Mouse (Mus musculus) left cerebral cortex, adult 8-10 months (tissue): ENCODE data around the gene Rab5b. TPM values are rescaled to one million over a fixed set of nuclear protein-coding genes. Genes with fewer than 3 reads are reported as not detected.

Experiments
- DNase-seq, 2 experiments: peaks; one replicate each; pipeline ENCODE4 v3.0.0; 2022; ENCODE audit warnings: low spot score in 2 of 2
- total RNA-seq, 4 experiments: library from RNA; stranded (reverse); gene quantifications; 2 replicates each; pipeline ENCODE4 v1.2.4; 2022

The Rab5b gene
- total RNA-seq, 4 experiments from 2014 or later = 131 to 143 (median 135) TPM

GRCm38 (mm10) chr10:128699611-128700010 lies 3.5 kb upstream of the Rab5b start:
- no peak for DNase-seq

DNA sequence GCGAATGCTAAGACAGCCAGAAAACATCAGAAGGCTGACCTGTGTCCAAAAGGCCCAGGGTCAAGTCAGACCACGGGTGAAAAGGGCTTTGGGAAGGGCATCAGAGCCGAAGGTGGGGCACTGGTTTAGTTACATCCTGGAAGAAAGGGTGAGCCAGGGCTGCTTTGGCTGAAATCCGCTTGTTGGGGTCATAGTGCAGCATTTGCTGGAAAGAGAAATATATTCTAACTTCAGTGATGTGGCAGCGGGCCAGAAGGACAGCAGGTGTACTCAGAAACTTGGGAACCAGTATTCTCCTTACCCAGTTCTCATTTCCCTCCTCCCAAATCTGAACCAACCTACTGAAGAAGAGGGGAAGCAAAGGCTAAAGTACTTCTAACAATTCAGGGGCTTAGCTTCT lies 2.9 kb upstream of the Rab5b start:
- no peak for DNase-seq

DNA sequence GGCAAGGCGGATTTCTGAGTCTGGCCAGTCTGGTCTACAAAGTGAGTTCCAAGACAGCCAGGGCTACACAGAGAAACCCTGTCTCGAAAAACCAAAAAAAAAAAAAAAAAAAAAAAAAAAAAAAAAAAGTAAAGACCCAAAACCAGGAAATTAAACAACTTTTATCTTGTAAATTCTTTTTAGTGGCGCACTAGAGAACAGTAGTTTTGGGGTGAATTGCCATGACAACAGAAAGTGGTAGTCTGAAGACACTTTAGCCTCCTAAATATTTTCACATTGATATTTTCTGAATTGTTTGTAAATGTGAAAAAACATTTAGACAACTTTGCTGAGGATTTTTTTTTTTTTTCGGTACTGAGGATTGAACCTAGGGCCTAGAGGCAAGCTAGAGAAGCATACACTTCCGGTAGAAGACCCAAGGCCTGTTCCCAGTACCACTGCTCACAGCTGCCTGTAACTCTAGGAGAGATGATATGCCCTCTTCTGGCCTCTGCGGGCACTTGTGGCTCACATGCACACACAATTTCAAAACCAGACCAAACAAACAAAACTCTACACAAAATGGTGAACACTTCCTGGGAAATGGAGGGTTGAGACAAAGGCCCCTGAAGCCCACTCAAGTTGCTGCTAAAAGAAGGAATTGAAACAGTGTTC lies 1.1 kb upstream of the Rab5b start:
- DNase-seq = no peak

- DNase-seq = no peak
Measured at GRCm38 (mm10) chr10:128695411-128695991, 563 bp downstream of the Rab5b start.

GRCm38 (mm10) chr10:128674469-128675008 lies 21.5 kb downstream of the Rab5b start:
- DNase-seq = no peak

- peak; percentile 65 to 79 for DNase-seq
Measured at GRCm38 (mm10) chr10:128673763-128674468, 22.1 kb downstream of the Rab5b start, which contains the start of gene Suox. Gene Suox (minus strand): TSS chr10:128674073.

GRCm38 (mm10) chr10:128671148-128671547 lies 24.9 kb downstream of the Rab5b start:
- DNase-seq = no peak

DNA sequence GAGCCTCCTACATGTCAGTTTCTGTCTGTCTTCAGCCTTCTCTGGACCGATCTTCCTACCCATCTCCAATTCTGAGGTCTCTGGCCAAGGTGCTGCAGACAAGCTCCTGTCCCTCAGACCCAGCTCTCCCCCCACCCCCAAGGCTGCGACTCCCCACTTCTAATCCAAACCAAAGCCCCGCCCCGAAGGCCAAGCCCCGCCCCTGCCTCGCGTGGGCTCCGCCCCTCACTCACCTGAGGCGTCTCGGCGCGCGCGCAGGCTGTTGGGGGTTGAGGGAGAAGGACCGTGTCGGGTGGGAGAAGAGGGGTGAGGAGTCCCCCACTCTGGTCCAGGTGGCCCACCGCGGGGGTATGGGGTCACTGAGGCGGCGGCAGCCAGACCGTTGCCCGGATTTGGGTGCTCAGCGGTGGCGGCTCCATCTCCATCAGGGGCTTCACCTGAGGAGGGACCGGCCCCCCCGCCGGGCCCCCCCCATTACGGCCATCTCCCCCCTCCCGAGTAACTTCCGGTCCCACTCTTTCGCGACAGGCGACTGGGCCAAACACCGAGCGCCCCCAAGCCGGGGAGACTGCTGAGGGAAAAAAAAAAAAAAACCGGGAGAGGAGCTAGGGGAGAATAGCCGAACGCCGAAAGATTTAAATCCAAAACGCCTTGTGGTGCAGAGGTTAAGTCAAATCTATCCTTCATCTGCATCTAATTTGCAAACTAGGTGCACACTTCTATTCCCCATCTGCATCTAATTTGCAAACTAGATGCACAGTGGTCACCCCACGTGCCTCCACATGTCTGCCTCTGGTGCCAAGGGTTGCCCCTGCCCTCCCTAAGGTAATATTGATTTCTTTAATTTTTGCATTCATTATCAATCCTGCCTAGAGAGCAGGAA lies 27.0 kb downstream of the Rab5b start:
- peak; percentile 42 to 56 for DNase-seq

- DNase-seq = no peak
Measured at GRCm38 (mm10) chr10:128665806-128666205, 30.3 kb downstream of the Rab5b start.

DNA sequence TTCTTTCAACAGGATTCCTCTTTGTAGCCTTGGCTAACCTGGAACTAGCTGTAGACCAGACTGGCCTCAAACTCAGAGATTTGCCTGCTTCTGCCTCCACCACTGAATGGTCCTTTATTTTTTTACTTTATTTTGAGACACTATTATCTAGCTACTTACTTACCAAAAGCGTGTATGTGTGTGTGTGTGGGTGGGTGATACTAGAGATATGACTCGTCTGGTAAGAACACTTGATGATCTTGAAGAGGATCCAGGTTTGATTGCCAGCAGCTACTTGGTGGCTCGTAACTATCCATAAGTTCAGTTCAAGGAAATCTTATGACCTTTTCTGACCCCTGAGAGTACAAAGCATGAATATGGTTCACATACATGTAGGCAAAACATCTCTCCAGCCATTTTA lies 30.8 kb downstream of the Rab5b start:
- DNase-seq = no peak

DNA sequence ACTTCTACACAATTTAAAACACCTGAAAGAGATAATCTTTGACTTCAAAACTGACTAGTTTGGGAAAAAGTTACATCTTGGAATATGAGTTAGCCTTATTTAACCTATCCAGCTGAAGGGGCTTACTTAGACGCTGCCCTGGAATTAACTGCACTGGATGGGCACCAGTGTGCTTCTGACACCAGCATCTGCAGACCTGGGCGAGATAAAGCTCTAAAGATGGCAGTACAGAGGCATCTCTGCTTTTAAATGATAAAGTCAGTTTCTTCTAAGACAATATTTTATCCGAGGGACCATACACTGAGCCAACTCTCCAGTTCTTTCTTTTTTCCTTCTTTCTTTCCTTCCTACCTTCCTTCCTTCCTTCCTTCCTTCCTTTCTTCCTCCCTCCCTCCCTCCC lies 31.3 kb downstream of the Rab5b start:
- no peak for DNase-seq

DNA sequence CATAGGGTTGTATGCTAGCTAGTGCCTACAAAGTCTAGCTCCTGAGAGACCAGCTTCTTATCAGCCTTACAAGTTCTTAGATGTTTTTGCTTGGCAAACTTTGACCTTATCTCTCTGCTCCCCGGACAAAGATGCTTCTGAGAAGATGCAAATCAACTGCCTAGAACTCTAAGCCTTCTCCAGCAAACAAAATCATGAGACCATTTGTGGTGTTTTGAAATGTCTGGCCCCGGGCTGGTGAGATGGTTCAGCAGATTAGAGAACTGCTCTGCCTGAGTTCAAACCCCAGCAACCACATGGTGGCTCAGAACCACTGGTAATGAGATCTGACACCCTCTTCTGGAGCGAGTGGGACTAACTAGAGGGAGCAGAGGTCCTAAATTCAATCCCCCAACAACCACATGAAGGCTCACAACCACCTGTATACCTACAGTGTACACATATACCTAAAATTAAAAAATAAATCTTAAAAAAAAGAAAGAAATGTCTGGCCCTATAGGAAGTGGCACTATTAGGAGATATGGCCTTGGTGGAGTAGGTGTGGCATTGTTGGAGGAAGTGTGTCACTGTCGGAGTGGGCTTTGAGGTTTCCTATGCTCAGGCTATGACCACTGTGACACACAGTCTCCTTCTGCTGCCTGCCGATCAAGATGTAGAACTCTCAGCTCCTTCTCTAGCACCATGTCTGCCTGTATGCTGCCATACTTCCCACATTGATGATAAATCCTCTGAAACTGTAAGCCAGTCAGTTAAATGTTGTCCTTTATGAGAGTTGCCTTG lies 32.4 kb downstream of the Rab5b start:
- no peak for DNase-seq

- DNase-seq = no peak
Measured at GRCm38 (mm10) chr10:128662465-128662864, 33.6 kb downstream of the Rab5b start.

DNA sequence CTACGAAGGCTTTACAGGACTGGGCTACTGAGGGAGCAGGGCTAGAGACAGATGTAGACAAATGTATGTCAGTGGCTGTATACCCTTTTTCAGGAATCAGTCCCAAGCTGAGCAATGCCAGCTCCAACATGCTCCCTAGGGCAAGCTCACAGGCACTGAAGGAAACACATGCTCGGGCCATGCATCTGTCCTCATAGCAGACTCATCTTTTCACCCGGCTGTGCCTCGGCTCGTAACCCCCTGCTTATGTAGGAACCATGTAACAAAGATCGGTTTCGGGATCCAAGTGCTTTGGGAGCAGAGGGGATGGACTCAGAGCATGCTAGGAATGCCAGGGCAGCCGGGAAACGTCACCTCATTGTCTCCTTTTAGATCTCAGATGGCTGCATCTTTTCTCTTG lies 36.6 kb downstream of the Rab5b start:
- DNase-seq = no peak

DNA sequence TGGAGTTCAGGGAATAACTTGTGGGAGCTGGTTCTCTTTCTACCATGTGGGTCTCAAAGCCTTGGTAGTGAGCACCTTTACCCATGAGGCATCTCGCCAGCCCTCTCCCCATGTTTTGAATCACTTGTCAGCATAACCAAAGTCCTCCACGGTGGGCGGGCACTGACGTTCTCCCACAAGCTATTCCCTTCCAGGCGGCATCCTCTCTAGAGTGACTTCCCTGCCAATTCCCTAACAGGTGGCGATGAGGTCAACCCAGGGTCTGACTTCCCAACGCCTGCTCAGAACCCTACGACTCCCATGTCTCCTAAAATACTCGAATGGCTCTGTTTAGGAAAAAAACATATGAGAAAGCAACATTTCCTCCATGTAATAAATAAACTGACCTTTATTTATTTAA lies 38.2 kb downstream of the Rab5b start:
- DNase-seq = no peak

- no peak for DNase-seq
Measured at GRCm38 (mm10) chr10:128656731-128657130, 39.3 kb downstream of the Rab5b start.

DNA sequence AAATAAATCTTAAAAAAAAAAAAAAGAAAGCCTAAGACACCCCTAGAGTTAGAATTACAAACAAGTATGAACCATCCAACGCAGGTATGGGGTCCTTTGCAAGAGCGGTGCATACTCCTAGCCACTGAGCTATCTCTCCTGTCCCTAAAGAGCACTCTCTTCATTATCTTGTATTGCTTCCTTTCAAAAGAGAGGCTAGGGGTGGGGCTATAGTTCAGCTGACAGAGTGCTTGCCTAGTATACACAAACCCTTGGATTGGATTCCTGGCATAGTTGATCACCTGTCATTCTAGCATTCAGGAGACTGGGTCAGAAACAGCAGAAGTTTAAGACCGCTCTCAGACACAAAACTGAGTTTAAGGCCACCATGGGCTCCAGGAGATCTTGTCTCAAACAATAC lies 40.8 kb downstream of the Rab5b start:
- no peak for DNase-seq

GRCm38 (mm10) chr10:128653866-128654265 lies 42.2 kb downstream of the Rab5b start:
- DNase-seq = no peak

DNA sequence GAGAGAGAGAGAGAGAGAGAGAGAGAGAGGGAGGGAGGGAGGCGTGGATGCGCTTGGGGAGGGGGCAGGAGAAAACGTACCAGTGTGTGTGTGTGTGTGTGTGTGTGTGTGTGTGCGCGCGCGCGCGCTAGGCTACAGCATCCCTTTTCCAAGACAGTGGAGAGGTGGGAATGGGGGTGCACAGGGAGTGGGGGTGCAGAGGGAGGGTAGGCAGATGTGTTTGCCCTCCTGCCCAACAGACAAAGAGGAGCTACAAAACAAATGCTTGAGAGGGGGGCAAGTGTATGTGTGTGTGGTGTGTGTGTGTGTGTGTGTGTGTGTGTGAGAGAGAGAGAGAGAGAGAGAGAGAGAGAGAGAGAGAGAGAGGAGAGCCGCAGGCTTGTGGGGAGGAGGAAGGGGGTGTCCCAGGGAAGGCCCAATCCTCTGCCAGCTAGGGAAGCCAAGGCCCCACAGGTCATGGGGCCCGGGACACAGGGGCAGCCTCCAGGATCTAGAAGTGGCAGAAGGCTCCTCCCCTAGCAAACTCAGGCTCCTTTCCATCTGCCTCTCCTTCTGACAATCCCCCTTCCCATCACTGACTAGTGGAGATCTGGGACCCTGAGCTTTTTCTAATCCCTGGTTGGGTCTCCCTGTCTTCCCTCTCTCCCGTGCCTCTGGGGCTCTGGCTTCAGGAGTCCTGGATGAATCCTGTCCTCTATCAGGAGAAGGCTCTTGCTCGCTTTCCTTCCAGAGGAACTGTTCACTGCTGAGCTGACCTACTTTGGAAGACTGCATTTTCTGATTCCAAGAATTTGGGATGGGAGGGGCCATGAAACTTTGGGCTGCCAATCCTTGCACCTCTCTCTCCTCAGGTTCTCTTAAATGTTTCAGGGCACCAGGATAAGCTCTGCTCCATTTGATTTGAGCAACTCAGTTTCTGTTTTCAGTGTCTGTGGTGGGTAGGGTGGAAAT lies 49.6 kb downstream of the Rab5b start:
- DNase-seq = peak; percentile 34 to 43
